Mouse (Mus musculus): ENCODE measurements at regions not wholly inside any gene's neighbourhood (a gene's known extent, or its start where the extent isn't known, plus 50 kb on each side); places are given as distances from the start of the nearest gene placed in this dataset.

GRCm38 (mm10) chr10:95085688-95086268 lies 141.1 kb upstream of the Plxnc1 start:
- no peak for DNase-seq (ENCODE audit: extremely low spot score)

- no peak for DNase-seq (ENCODE audit: extremely low spot score)
These were observed 138.9 kb upstream of the Plxnc1 start for GRCm38 (mm10) chr10:95083341-95084148.

- DNase-seq (ENCODE audit: extremely low spot score): no peak
These were observed 138.0 kb upstream of the Plxnc1 start for GRCm38 (mm10) chr10:95082634-95083033.

- DNase-seq (ENCODE audit: extremely low spot score): no peak
These were observed 135.3 kb upstream of the Plxnc1 start for GRCm38 (mm10) chr10:95079979-95080378.

GRCm38 (mm10) chr10:95076421-95076820 lies 131.8 kb upstream of the Plxnc1 start:
- DNase-seq (ENCODE audit: extremely low spot score): no peak

GRCm38 (mm10) chr10:95075897-95076296 lies 131.3 kb upstream of the Plxnc1 start:
- no peak for DNase-seq (ENCODE audit: extremely low spot score)

- no peak for DNase-seq (ENCODE audit: extremely low spot score)
These were observed 130.4 kb upstream of the Plxnc1 start for GRCm38 (mm10) chr10:95074959-95075590.

GRCm38 (mm10) chr10:95074381-95074780 lies 129.7 kb upstream of the Plxnc1 start:
- no peak for DNase-seq (ENCODE audit: extremely low spot score)

GRCm38 (mm10) chr10:95067971-95068370 lies 123.3 kb upstream of the Plxnc1 start:
- no peak for DNase-seq (ENCODE audit: extremely low spot score)

- no peak for DNase-seq (ENCODE audit: extremely low spot score)
These were observed 122.1 kb upstream of the Plxnc1 start for GRCm38 (mm10) chr10:95066774-95067173.

- no peak for DNase-seq (ENCODE audit: extremely low spot score)
These were observed 115.0 kb upstream of the Plxnc1 start for GRCm38 (mm10) chr10:95059486-95060091.

- DNase-seq (ENCODE audit: extremely low spot score): no peak
These were observed 114.4 kb upstream of the Plxnc1 start for GRCm38 (mm10) chr10:95059078-95059477.

- DNase-seq (ENCODE audit: extremely low spot score): no peak
These were observed 112.5 kb upstream of the Plxnc1 start for GRCm38 (mm10) chr10:95057051-95057714.

GRCm38 (mm10) chr10:95056541-95056940 lies 111.9 kb upstream of the Plxnc1 start:
- no peak for DNase-seq (ENCODE audit: extremely low spot score)

GRCm38 (mm10) chr10:95054869-95055268 lies 110.2 kb upstream of the Plxnc1 start:
- no peak for DNase-seq (ENCODE audit: extremely low spot score)

GRCm38 (mm10) chr10:95048790-95049189 lies 104.2 kb upstream of the Plxnc1 start:
- DNase-seq (ENCODE audit: extremely low spot score): no peak

GRCm38 (mm10) chr10:95043978-95044377 lies 99.3 kb upstream of the Plxnc1 start:
- DNase-seq (ENCODE audit: extremely low spot score): no peak

GRCm38 (mm10) chr10:95040258-95040895 lies 95.7 kb upstream of the Plxnc1 start:
- DNase-seq (ENCODE audit: extremely low spot score): no peak

- no peak for DNase-seq (ENCODE audit: extremely low spot score)
These were observed 91.5 kb upstream of the Plxnc1 start for GRCm38 (mm10) chr10:95036043-95036697.

- no peak for DNase-seq (ENCODE audit: extremely low spot score)
These were observed 90.7 kb upstream of the Plxnc1 start for GRCm38 (mm10) chr10:95035371-95035770.

GRCm38 (mm10) chr10:95034566-95034965 lies 89.9 kb upstream of the Plxnc1 start:
- no peak for DNase-seq (ENCODE audit: extremely low spot score)

Measured in embryo, embryonic 9.5 days (tissue).